In genomic region chr11:28993270-28993847, GRCm38 (mm10) we compare ENCODE assay signal across 11 mouse cellular contexts.
DNase-seq lines count a peak whose midpoint lies in the region; ATAC-seq lines count a peak whose summit lies in the region.
"Had no signal": no experiment of that assay in that cellular context is flagged by ENCODE, and none has a peak within 500 bp of the region (broad histone marks: within the 10 kb centered on the region; RNA-seq: fewer than 3 reads in every experiment).

No protein-coding gene starts in this region.

- DNase-seq in kidney, adult 11 months: no peak
- peak; percentile 8 for DNase-seq in adrenal gland, postnatal 25 days
- DNase-seq in heart, postnatal 10 days: peak; percentile 10 to 17
- DNase-seq in ovary, postnatal 14 days (ENCODE audit: low spot score): peak; percentile 25
- no peak for DNase-seq in midbrain, embryonic 11.5 days (ENCODE audit: low spot score, missing footprints)
- no peak for DNase-seq in liver
- DNase-seq: cerebellum, adult 18-20 months had no signal

- H3K4me2 ChIP-seq in kidney, embryonic 14.5 days (replicated peaks; ENCODE audit: low read depth, low read length): no peak overlapping the region
- no peak overlapping the region for H3K4me2 ChIP-seq in midbrain, embryonic 11.5 days
- H3K4me2 ChIP-seq: embryonic facial prominence, embryonic 15.5 days; limb, embryonic 12.5 days had no signal

- H3K9me3 ChIP-seq in kidney, embryonic 14.5 days (ENCODE audit: control insufficient read depth, low read length): no peaks in the 10 kb centered on the region
- H3K9me3 ChIP-seq in midbrain, embryonic 11.5 days (ENCODE audit: control insufficient read depth, low read length): no peaks in the 10 kb centered on the region
- H3K9me3 ChIP-seq: embryonic facial prominence, embryonic 15.5 days; limb, embryonic 12.5 days; megakaryocyte, embryonic 14.5 days had no signal

- 55% methylated on average over 4 of the region's 4 CpGs for WGBS in kidney, embryonic 14.5 days
- 88% methylated on average over 4 of the region's 4 CpGs for WGBS in midbrain, embryonic 11.5 days

- H3K4me3 ChIP-seq in kidney, embryonic 14.5 days (ENCODE audit: low read length): no peak overlapping the region
- H3K4me3 ChIP-seq in midbrain, embryonic 11.5 days (ENCODE audit: low read depth, low read length): no peak overlapping the region
- H3K4me3 ChIP-seq: embryonic facial prominence, embryonic 15.5 days; limb, embryonic 12.5 days; megakaryocyte, embryonic 14.5 days had no signal

- H3K4me1 ChIP-seq in kidney, embryonic 14.5 days (ENCODE audit: control insufficient read depth, insufficient read depth, low read length): no peaks in the 10 kb centered on the region; the same call in 1 of the 2 replicates
- no peaks in the 10 kb centered on the region for H3K4me1 ChIP-seq in midbrain, embryonic 11.5 days (ENCODE audit: control insufficient read depth, insufficient read depth, low read length)
- H3K4me1 ChIP-seq: embryonic facial prominence, embryonic 15.5 days; megakaryocyte, embryonic 14.5 days had no signal

- H3K36me3 ChIP-seq in kidney, embryonic 14.5 days (ENCODE audit: control insufficient read depth, insufficient read depth, low read length): no peaks in the 10 kb centered on the region
- no peaks in the 10 kb centered on the region for H3K36me3 ChIP-seq in midbrain, embryonic 11.5 days (ENCODE audit: control insufficient read depth, insufficient read depth, low read length)
- H3K36me3 ChIP-seq: embryonic facial prominence, embryonic 15.5 days; limb, embryonic 12.5 days had no signal

- no peak overlapping the region for H3K9ac ChIP-seq in kidney, embryonic 14.5 days (ENCODE audit: low read depth, low read length)
- no peak overlapping the region for H3K9ac ChIP-seq in midbrain, embryonic 11.5 days (ENCODE audit: low read length)
- H3K9ac ChIP-seq: embryonic facial prominence, embryonic 15.5 days; limb, embryonic 12.5 days had no signal

- no peak overlapping the region for H3K27ac ChIP-seq in kidney, embryonic 14.5 days (ENCODE audit: low read depth, low read length)
- no peak overlapping the region for H3K27ac ChIP-seq in midbrain, embryonic 11.5 days (ENCODE audit: low read depth, low read length)
- H3K27ac ChIP-seq: embryonic facial prominence, embryonic 15.5 days; limb, embryonic 12.5 days had no signal

- no peaks in the 10 kb centered on the region for H3K27me3 ChIP-seq in kidney, embryonic 14.5 days (ENCODE audit: control insufficient read depth, insufficient read depth, low read length)
- H3K27me3 ChIP-seq in midbrain, embryonic 11.5 days (ENCODE audit: control insufficient read depth, insufficient read depth, low read length): no peaks in the 10 kb centered on the region
- H3K27me3 ChIP-seq: embryonic facial prominence, embryonic 15.5 days; limb, embryonic 12.5 days; megakaryocyte, embryonic 14.5 days had no signal

- ATAC-seq in kidney, embryonic 14.5 days (ENCODE audit: low FRiP score, low TSS enrichment): peak; percentile 60; the same call in 1 of the 2 replicates
- ATAC-seq in midbrain, embryonic 11.5 days (ENCODE audit: low FRiP score): no peak

- intact Hi-C loops in heart, postnatal 10 days (cut with DNase I): no loop called here

Comparison
In these comparisons a context has a peak if more than half of its experiments do, and no peak if none do; other contexts are left out.
1. DNase-seq: peak in adrenal gland, postnatal 25 days (single experiment), heart, postnatal 10 days (2 of 2) and ovary, postnatal 14 days (single experiment); none in kidney, adult 11 months (single experiment), midbrain, embryonic 11.5 days (single experiment) and liver (single experiment).